Mouse (Mus musculus) layer of hippocampus, postnatal 14 days (tissue): ENCODE data around the gene Gdpd4. TPM values are rescaled to one million over a fixed set of nuclear protein-coding genes. Genes with fewer than 3 reads are reported as not detected.

ENCODE experiments used
- DNase-seq, 2 experiments: peaks; one replicate each; pipeline ENCODE4 v3.0.0; 2021 to 2022; ENCODE audit warnings: low spot score in 2 of 2, mixed read lengths in 1 of 2
- long read RNA-seq, 2 experiments: library from polyadenylated mRNA; stranded (forward); transcript quantifications; one replicate each; pipeline ENCODE4 v2.0.0; 2021
- total RNA-seq, 2 experiments: library from RNA; stranded (reverse); gene quantifications; 2 replicates each; pipeline ENCODE4 v1.2.3; 2021

Gene Gdpd4
- total RNA-seq: not detected
- long read RNA-seq, experiment 1: 0 reads
- long read RNA-seq, experiment 2: 0 reads

- DNase-seq: no peak
Measured at GRCm38 (mm10) chr7:97919742-97920141, at the start of gene Gdpd4. Gene Gdpd4, plus strand, starts transcription at chr7:97919955.

DNA sequence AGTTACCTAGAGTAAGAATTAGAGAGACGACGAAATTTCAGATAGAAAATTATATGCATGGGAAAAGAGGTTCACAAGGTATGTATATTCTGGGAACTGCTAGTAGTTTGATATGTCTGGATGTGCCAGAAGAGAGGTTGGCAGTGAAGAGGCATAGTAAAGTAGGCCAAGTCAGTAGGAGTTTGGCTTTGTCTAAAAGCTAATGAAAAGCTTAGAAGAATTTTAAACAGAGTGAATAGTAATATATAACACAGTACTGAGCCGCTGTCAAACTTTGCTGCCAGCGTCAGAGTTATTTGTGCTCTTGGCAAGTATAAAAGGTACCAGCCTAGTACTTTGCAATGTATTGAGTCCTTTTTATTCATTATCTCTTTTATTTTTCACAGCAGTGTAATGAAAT, 47.4 kb upstream of the Gdpd4 start:
- DNase-seq: peak in 1 of 2 experiments; percentile 70

DNA sequence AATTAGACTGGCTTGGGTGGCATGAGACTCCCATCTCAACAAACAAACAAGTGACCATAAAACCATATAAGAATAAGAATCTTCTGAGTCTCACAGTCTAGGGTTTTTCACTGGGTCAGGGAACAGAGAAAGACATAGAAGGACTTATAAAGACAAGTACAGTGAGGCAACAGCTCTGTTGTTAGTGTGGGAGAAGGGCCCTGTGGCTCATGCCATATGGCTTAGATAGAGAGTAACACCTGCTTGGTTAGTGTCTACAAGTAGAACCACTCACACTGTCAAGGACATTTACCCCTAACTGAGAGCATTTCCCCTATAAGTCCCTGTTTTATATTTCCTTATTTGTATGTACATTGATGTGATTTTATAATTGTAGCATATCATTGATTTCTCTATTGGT, 46.4 kb upstream of the Gdpd4 start:
- DNase-seq: no peak

DNA sequence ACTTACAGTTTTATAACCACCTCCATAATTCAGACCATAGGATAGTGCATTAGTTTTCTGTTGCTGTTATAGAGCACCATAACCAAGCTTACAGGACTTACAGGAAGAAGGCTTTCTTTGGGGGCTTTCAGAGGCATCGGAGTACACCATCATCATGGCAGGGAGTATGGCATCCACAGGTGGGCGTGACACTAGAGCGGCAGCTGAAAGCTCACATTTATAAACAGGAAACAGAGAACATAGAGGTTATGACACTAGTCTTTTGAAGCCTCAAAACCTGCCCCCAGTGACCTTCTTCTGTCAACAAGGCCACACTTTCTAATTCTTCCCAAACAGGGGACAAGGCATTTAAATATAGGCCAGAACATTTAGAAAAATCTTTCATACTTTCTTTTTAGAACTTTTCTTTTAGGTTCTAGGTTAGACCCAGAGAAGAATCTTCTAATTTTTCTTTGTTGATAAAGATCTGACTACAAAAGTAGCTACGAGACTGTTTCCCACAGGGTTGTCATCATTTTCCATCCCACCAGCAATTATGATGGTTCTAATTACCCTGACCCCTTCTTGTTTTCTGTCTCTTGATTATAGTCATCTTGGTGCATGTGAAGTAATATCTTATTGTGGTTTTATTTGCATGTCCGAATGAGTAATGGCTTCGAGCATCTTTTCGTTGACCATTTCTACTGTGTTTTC, 41.8 kb upstream of the Gdpd4 start:
- DNase-seq: no peak

DNA sequence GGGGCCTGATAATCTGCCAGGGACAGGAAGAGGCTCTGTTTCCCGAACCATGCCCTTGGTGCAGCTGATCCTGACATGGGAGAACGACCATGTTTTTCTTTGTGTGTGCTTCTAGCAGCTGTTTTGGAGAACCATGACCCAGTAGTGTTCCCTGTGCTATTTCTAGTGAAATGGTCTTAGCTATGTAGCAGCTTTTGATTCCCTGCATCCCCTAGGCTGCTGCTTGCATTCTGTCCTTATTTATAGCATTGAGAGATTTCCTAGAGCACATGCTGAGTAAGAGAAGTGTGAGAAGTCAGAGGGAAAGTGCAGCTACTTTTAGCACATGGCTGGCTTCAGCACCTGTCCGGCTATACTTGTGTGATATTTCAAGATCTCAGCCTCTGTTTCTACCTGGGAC, 8.1 kb upstream of the Gdpd4 start:
- no peak for DNase-seq

GRCm38 (mm10) chr7:97914833-97915516, 4.8 kb upstream of the Gdpd4 start:
- DNase-seq: peak in 1 of 2 experiments; percentile 43

GRCm38 (mm10) chr7:97925819-97926218, 6.1 kb downstream of the Gdpd4 start:
- DNase-seq: no peak

GRCm38 (mm10) chr7:97926978-97927377, 7.2 kb downstream of the Gdpd4 start:
- DNase-seq: no peak

- no peak for DNase-seq
Measured at GRCm38 (mm10) chr7:97944485-97944884, 24.7 kb downstream of the Gdpd4 start.

DNA sequence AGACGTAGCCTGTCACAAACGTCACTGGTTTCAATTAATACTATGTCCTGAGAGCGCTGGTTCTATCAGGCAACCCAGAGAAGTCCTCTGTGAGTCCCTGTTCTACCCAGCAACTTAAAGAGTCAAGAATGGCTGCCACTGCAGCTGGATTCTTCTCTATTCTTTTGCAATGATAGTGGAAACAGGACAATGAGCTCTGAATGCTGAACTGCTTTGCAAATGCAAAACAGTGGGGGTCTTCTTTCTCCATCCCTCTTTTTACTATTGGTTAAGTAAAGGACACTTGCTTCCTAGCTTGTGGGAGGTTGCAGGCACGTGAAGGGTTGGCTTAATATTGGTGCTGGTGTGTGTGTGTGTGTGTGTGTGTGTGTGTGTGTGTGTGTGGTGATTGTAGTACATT, 52.7 kb downstream of the Gdpd4 start:
- no peak for DNase-seq

DNA sequence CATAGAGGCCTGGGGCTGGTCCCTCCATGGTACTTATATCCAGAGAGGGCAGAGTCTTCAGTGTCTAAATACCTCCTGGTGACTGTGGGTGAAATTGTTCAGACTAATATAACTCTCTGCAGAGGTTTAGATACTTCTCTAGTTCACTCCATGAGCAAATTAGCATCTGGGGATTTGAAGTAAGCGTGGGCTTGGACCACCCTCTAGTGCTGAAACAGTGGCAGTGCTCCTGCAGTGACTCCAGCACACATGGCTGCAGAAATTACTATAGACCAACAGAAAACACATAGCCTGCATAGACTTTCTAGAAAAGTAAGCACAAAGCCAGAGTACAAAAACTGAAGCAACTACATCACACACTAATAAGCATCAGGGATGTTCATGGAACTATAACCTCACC, 57.7 kb downstream of the Gdpd4 start:
- DNase-seq: peak; percentile 52 to 75

GRCm38 (mm10) chr7:97984108-97984834, 64.5 kb downstream of the Gdpd4 start:
- peak; percentile 4 to 6 for DNase-seq

DNA sequence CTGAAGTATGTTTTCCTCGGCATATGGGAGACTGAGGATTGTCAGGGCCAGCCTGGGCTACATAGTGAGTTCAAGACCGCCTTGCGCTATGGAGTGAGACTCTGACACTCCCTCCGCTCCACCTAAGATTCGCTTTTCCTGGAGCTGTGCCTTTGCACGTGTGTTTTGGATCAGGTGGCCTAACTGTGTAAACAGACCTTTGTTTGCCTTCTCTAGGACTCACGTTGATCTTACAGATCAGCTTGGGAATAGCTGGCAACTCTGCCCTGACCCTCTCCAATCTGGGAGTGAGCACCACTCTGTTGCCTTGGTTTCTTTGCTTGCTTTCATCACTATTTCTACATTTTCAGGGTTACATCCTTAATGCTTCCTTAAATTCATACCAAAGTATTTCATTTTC, 82.9 kb downstream of the Gdpd4 start:
- no peak for DNase-seq

GRCm38 (mm10) chr7:98048101-98048824, 128.5 kb downstream of the Gdpd4 start:
- no peak for DNase-seq

- DNase-seq: peak; percentile 16 to 17
Measured at GRCm38 (mm10) chr7:98051980-98052379, 132.2 kb downstream of the Gdpd4 start.

GRCm38 (mm10) chr7:98054461-98054860, 134.7 kb downstream of the Gdpd4 start:
- DNase-seq: no peak

DNA sequence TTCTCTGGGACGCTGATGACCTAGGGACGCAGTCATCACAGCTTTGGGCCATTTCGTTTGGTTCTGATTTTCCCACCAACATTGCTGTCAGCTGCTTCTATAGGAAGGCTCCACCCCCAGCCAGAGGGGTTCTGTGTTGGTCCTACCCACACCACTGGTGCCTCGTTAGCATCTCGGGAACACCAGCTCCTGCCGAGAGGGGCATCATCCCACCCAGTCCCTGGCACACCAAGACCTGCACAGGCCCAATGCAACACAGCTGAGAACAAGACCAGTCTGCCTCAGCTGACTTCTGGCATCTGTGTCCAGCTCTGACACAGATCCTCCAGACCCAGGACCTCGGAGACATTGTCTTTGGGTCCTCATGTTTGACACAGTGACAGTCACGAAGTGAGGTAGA, 135.2 kb downstream of the Gdpd4 start:
- no peak for DNase-seq

GRCm38 (mm10) chr7:98066229-98066628, 146.5 kb downstream of the Gdpd4 start:
- DNase-seq: no peak

- DNase-seq: peak; percentile 60 to 81
Measured at GRCm38 (mm10) chr7:98071620-98072019, 151.9 kb downstream of the Gdpd4 start.

- no peak for DNase-seq
Measured at GRCm38 (mm10) chr7:98077453-98077852, 157.7 kb downstream of the Gdpd4 start.

GRCm38 (mm10) chr7:98082376-98082775, 162.6 kb downstream of the Gdpd4 start:
- no peak for DNase-seq
